Mouse (Mus musculus): ENCODE measurements at regions not wholly inside any gene's neighbourhood (a gene's known extent, or its start where the extent isn't known, plus 50 kb on each side); places are given as distances from the start of the nearest gene placed in this dataset.

DNA sequence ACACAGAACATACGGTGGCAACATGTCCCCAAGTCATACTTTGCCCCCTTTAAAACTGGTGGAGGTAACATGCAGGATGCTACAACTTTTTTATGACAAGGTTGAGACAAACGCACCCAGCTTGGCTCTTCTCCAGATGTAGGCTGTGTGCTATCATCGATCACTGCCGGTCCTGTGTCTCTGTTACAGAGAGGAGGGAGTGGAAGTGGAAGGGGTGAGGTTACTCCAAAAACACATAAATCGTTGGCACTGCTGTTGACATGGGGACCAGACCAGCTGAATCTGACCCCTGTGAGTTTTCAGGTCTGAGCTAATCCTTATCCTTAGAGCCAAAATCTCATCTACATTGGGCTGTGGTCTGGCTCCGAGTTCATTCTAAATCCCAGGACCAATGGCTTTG, 335.0 kb upstream of the Nfe2l3 start:
- no peak for TF ChIP-seq SMC3 (IDR thresholded peaks at IDR 0.05; ENCODE audit: low read depth, low read length)
- no peak for TF ChIP-seq RAD21 (IDR thresholded peaks at IDR 0.05; ENCODE audit: low read depth, low read length)
- TF ChIP-seq POLR2AphosphoS2 (IDR thresholded peaks at IDR 0.05; ENCODE audit: low read depth, low read length), result no peak
- no peak for TF ChIP-seq ETS1 (conservative IDR thresholded peaks at IDR 0.05; ENCODE audit: low read depth, low read length)
